Mouse (Mus musculus): ENCODE measurements around the gene Clmp. TPM values are rescaled to one million over a fixed set of nuclear protein-coding genes. Genes with fewer than 3 reads are reported as not detected.
"Not testable (repeated sequence)": the region's sequence is repeated elsewhere in the genome, so short reads cannot be mapped to it uniquely, and the experiment has no call there.

Gene Clmp
- total and polyA plus RNA-seq, 2 experiments from 2014 or later = 42.3 to 66.0 TPM

GRCm38 (mm10) chr9:40780111-40780510 lies 94.3 kb downstream of the Clmp start:
- DNase-seq (ENCODE audit: low spot score) = no peak
- Histone ChIP-seq H3K27me3 (ENCODE audit: insufficient read depth, low read length) (no peaks in the 10 kb centered on the region), H3K4me1 (ENCODE audit: insufficient read depth, low read length) (peaks cover 8% of the 10 kb centered on the region; the same call in 1 of the 2 replicates), H3K4me3 (ENCODE audit: low read length) (no peak overlapping the region), H3K36me3 (ENCODE audit: insufficient read depth, low read length) (no peaks in the 10 kb centered on the region; the same call in 1 of the 2 replicates), H3K9me3 (ENCODE audit: low read length) (no peaks in the 10 kb centered on the region), H3K4me2 (ENCODE audit: low read depth, low read length) (no peak overlapping the region), H3K9ac (replicated peaks; ENCODE audit: low read length) (no peak overlapping the region), H3K27ac (no peak overlapping the region)
- WGBS = 68% methylated on average over 3 of the region's 3 CpGs
- no peak for ATAC-seq
- no peak for TF ChIP-seq CTCF (IDR thresholded peaks at IDR 0.05; ENCODE audit: low read depth)

- ATAC-seq (no peak), DNase-seq (ENCODE audit: low spot score) (no peak)
- TF ChIP-seq CTCF (IDR thresholded peaks at IDR 0.05; ENCODE audit: low read depth) = no peak
- Histone ChIP-seq H3K4me1 (ENCODE audit: insufficient read depth, low read length) (peaks cover 13% of the 10 kb centered on the region; the same call in 1 of the 2 replicates), H3K9me3 (ENCODE audit: low read length) (no peaks in the 10 kb centered on the region), H3K4me2 (ENCODE audit: low read depth, low read length) (no peak overlapping the region), H3K27me3 (ENCODE audit: insufficient read depth, low read length) (no peaks in the 10 kb centered on the region), H3K4me3 (ENCODE audit: low read length) (no peak overlapping the region), H3K36me3 (ENCODE audit: insufficient read depth, low read length) (no peaks in the 10 kb centered on the region; the same call in 1 of the 2 replicates), H3K9ac (replicated peaks; ENCODE audit: low read length) (no peak overlapping the region), H3K27ac (no peak overlapping the region)
- WGBS = 62% methylated on average over 11 of the region's 11 CpGs
Measured at GRCm38 (mm10) chr9:40780892-40781725, 95.3 kb downstream of the Clmp start.

DNA sequence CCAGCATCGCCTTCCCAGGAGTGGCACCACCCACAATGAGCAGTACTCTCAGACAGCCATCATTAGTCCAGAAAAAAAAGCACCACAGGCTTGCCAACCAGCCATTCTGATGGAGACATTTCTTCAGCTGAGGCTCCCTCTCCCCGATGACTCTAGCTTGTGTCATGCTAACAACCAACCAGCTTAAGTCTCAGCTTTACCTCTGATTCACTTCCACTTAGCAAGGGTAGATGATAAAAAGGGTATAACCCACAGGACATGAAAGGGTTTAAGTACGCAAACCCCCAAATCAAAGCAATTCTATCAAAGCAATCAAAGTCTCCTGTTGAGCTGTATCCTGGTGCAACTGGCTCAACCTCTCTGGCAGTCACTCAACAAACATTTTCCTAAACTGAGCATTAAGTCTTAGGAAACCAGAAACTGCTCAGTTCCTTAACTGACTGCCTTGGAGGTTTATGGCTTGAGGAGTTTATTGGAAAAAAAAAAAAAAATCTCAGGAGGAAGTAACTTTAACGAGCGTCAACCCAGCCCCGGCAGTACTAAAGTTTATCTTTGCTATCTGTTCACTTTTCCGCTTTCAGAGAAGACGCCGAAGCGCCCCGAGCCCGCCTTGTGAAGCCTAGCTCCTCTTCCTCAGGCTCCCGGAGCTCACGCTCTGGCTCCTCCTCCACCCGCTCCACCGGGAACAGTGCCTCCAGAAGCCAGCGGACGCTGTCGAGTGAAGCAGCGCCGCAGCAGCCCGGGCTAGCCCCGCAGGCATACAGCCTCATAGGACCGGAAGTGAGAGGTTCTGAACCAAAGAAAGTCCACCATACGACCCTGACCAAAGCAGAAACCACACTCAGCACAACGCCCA lies 96.2 kb downstream of the Clmp start:
- no peak for ATAC-seq
- no peak for TF ChIP-seq CTCF (IDR thresholded peaks at IDR 0.05; ENCODE audit: low read depth)
- no peaks in the 10 kb centered on the region for H3K27me3 ChIP-seq (ENCODE audit: insufficient read depth, low read length)
- peak overlapping the region; percentile 21 for H3K4me2 ChIP-seq (ENCODE audit: low read depth, low read length)
- DNase-seq (ENCODE audit: low spot score) = no peak
- WGBS = 44% methylated on average over 26 of the region's 26 CpGs
- H3K36me3 ChIP-seq (ENCODE audit: insufficient read depth, low read length) = no peaks in the 10 kb centered on the region; the same call in 1 of the 2 replicates
- no peaks in the 10 kb centered on the region for H3K9me3 ChIP-seq (ENCODE audit: low read length)
- no peak overlapping the region for H3K4me3 ChIP-seq (ENCODE audit: low read length)
- H3K9ac ChIP-seq (replicated peaks; ENCODE audit: low read length) = no peak overlapping the region
- no peak overlapping the region for H3K27ac ChIP-seq
- peaks cover 13% of the 10 kb centered on the region; the same call in 1 of the 2 replicates for H3K4me1 ChIP-seq (ENCODE audit: insufficient read depth, low read length)

- 18% methylated on average over 13 of the region's 13 CpGs for WGBS
- H3K9ac ChIP-seq (replicated peaks; ENCODE audit: low read length) = no peak overlapping the region
- peak overlapping the region; percentile 24 for H3K4me2 ChIP-seq (ENCODE audit: low read depth, low read length)
- TF ChIP-seq CTCF (IDR thresholded peaks at IDR 0.05; ENCODE audit: low read depth) = no peak
- no peaks in the 10 kb centered on the region; the same call in 1 of the 2 replicates for H3K36me3 ChIP-seq (ENCODE audit: insufficient read depth, low read length)
- peaks cover 13% of the 10 kb centered on the region; the same call in 1 of the 2 replicates for H3K4me1 ChIP-seq (ENCODE audit: insufficient read depth, low read length)
- H3K27me3 ChIP-seq (ENCODE audit: insufficient read depth, low read length) = no peaks in the 10 kb centered on the region
- ATAC-seq = no peak
- no peak overlapping the region for H3K4me3 ChIP-seq (ENCODE audit: low read length)
- H3K27ac ChIP-seq = peak overlapping the region; percentile 45
- no peak for DNase-seq (ENCODE audit: low spot score)
- no peaks in the 10 kb centered on the region for H3K9me3 ChIP-seq (ENCODE audit: low read length)
Measured at GRCm38 (mm10) chr9:40783641-40784373, 98.0 kb downstream of the Clmp start.

DNA sequence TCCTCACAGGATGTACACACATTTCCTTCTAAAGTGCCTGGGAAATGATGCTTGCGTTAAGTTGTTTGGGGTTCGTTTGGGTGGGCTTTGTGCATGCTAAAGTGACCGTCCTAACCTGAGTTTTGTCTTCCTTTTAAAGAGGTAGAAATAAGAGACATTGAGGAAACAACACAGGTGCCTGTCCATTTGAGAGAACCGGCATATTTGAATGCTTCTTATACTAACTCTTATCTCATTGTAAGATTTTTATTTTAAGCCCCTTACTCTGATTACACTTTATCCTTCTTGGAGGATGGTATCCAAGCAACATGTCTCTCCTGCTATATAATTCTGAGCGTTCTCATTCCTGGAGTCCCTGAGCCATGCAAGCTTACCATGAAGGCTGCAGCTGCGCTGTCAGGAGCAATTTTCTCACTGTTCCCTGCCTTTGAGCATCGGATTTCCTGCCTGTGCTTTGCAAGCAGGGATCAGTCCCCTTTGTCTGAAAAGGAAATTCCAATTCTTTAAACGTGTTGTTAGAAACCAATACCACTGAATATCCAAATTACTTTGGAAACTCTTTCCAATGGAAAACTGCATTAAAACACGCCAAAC lies 98.7 kb downstream of the Clmp start:
- H3K36me3 ChIP-seq (ENCODE audit: insufficient read depth, low read length) = no peaks in the 10 kb centered on the region; the same call in 1 of the 2 replicates
- H3K4me2 ChIP-seq (ENCODE audit: low read depth, low read length) = peak overlapping the region; percentile 24
- H3K4me3 ChIP-seq (ENCODE audit: low read length) = no peak overlapping the region
- TF ChIP-seq CTCF (IDR thresholded peaks at IDR 0.05; ENCODE audit: low read depth) = no peak
- no peaks in the 10 kb centered on the region for H3K27me3 ChIP-seq (ENCODE audit: insufficient read depth, low read length)
- H3K9me3 ChIP-seq (ENCODE audit: low read length) = no peaks in the 10 kb centered on the region
- H3K9ac ChIP-seq (replicated peaks; ENCODE audit: low read length) = no peak overlapping the region
- peak; percentile 55; the same call in 1 of the 2 replicates for ATAC-seq
- DNase-seq (ENCODE audit: low spot score) = peak; percentile 63
- peak overlapping the region; percentile 37 for H3K27ac ChIP-seq
- 14% methylated on average over 9 of the region's 9 CpGs for WGBS
- peaks cover 13% of the 10 kb centered on the region; the same call in 1 of the 2 replicates for H3K4me1 ChIP-seq (ENCODE audit: insufficient read depth, low read length)

DNA sequence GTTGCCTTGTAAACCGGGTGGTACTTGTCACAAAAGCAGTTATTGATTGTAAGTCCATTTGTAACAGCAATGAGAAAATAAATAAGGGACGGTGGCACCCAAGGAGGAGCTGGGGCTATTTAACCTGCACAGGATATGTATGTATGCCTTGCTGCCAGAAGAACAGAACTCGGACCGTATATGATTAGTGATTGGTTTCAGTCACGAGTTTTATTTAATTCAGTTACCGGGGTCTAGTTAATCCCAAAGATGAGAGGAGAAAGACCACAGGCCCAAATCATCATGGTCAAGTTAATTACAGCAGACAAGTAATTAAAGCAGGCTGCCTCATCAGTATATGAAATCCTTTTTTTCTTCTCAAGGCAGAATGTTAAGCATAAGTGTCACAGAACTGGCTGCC lies 99.7 kb downstream of the Clmp start:
- no peaks in the 10 kb centered on the region for H3K36me3 ChIP-seq (ENCODE audit: insufficient read depth, low read length)
- H3K27me3 ChIP-seq (ENCODE audit: insufficient read depth, low read length) = no peaks in the 10 kb centered on the region
- ATAC-seq (no peak), DNase-seq (ENCODE audit: low spot score) (no peak)
- H3K4me2 ChIP-seq (ENCODE audit: low read depth, low read length) = no peak overlapping the region
- no peak overlapping the region for H3K4me3 ChIP-seq (ENCODE audit: low read length)
- no peak overlapping the region for H3K9ac ChIP-seq (replicated peaks; ENCODE audit: low read length)
- no peak for TF ChIP-seq CTCF (IDR thresholded peaks at IDR 0.05; ENCODE audit: low read depth)
- 55% methylated on average over 6 of the region's 6 CpGs for WGBS
- peaks cover 13% of the 10 kb centered on the region; the same call in 1 of the 2 replicates for H3K4me1 ChIP-seq (ENCODE audit: insufficient read depth, low read length)
- H3K27ac ChIP-seq = no peak overlapping the region; the same call in 1 of the 2 replicates
- H3K9me3 ChIP-seq (ENCODE audit: low read length) = no peaks in the 10 kb centered on the region

DNA sequence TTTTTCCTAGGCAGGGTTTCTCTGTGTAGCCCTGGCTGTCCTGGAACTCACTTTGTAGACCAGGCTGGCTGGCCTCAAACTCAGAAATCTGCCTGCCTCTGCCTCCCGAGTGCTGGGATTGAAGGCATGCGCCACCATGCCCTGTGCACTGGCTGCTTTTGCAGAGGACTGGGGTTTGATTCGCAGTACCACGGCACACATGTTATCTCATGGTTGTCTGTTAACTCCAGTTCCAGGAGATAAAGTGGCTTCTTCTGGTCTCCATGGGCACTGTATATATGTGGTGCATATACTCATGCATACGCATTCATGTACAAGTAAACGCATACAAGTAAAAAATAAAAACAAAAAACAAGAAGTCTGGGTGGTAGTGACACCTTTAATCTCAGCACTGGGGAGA lies 101.1 kb downstream of the Clmp start:
- DNase-seq (ENCODE audit: low spot score); H3K4me3 ChIP-seq (ENCODE audit: low read length); H3K27me3 ChIP-seq (ENCODE audit: insufficient read depth, low read length); H3K36me3 ChIP-seq (ENCODE audit: insufficient read depth, low read length); H3K27ac ChIP-seq; H3K9me3 ChIP-seq (ENCODE audit: low read length); ATAC-seq; H3K9ac ChIP-seq (replicated peaks; ENCODE audit: low read length); H3K4me2 ChIP-seq (ENCODE audit: low read depth, low read length): not testable (repeated sequence)
- WGBS = 98% methylated on average over 6 of the region's 6 CpGs
- peaks cover 13% of the 10 kb centered on the region; the same call in 1 of the 2 replicates for H3K4me1 ChIP-seq (ENCODE audit: insufficient read depth, low read length)
